Mouse (Mus musculus) embryonic facial prominence, embryonic 12.5 days (tissue): ENCODE measurements around the gene Cdkn1a. TPM values are rescaled to one million over a fixed set of nuclear protein-coding genes. Genes with fewer than 3 reads are reported as not detected.
"Not testable (repeated sequence)": the region's sequence is repeated elsewhere in the genome, so short reads cannot be mapped to it uniquely, and the experiment has no call there.

Experiments used
- ATAC-seq: fragments of 200-750 bp; cut with Nextera tagmentation; 2 replicates; pipeline ENCODE4 v1.8.0; 2017; ENCODE audit not compliant: insufficient number of reproducible peaks, insufficient read depth, low FRiP score, low TSS enrichment
- H3K27ac ChIP-seq: fragments of 300-500 bp; sonication (generic); 2 replicates; pipeline ENCODE4 v1.5.1; 2016; ENCODE audit warnings: mild to moderate bottlenecking
- H3K27me3 ChIP-seq: fragments of 300-500 bp; sonication (generic); 2 replicates; pipeline ENCODE4 v1.6.1; 2016; ENCODE audit warnings: mild to moderate bottlenecking, moderate library complexity
- H3K36me3 ChIP-seq: fragments of 300-500 bp; sonication (generic); 2 replicates; pipeline ENCODE4 v1.6.1; 2016; ENCODE audit warnings: mild to moderate bottlenecking
- H3K4me1 ChIP-seq: fragments of 300-500 bp; sonication (generic); 2 replicates; pipeline ENCODE4 v1.6.1; 2016
- H3K4me2 ChIP-seq: fragments of 300-500 bp; sonication (generic); replicated peaks from 2 replicates; pipeline ENCODE4 v1.6.1; 2016; ENCODE audit warnings: mild to moderate bottlenecking, moderate library complexity
- H3K4me3 ChIP-seq: fragments of 300-500 bp; sonication (generic); 2 replicates; pipeline ENCODE4 v1.5.1; 2016; ENCODE audit warnings: mild to moderate bottlenecking
- H3K9ac ChIP-seq: fragments of 300-500 bp; sonication (generic); 2 replicates; pipeline ENCODE4 v1.6.1; 2016; ENCODE audit warnings: mild to moderate bottlenecking, moderate library complexity
- H3K9me3 ChIP-seq: fragments of 300-500 bp; sonication (generic); 2 replicates; pipeline ENCODE4 v1.6.1; 2016; ENCODE audit warnings: mild to moderate bottlenecking, moderate library complexity
- WGBS: fragments of 180-500 bp; shearing (Covaris S2); methylation state at CpG from one replicate; pipeline ENCODE4 v1.1.7; 2016; 5-methylcytosine and 5-hydroxymethylcytosine counted together
- polyA plus RNA-seq: library from polyadenylated mRNA; unstranded; fragments of >200 nt; fragmentation: Nextera tagmentation; extraction: Ambion mirVana; gene quantifications from 2 replicates; pipeline ENCODE4 v1.2.1, GENCODE M21; 2016

The Cdkn1a gene
- polyA plus RNA-seq, 1 experiment from 2014 or later: 48.2 TPM

GRCm38 (mm10) chr17:29060946-29061345 lies 29.8 kb upstream of the Cdkn1a start:
- Histone ChIP-seq H3K27ac (no peak overlapping the region), H3K27me3 (no peaks in the 10 kb centered on the region), H3K4me2 (no peak overlapping the region), H3K9ac (no peak overlapping the region), H3K9me3 (no peaks in the 10 kb centered on the region), H3K4me1 (peaks cover 32% of the 10 kb centered on the region), H3K36me3 (no peaks in the 10 kb centered on the region), H3K4me3 (no peak overlapping the region)
- WGBS: 87% methylated on average over 9 of the region's 9 CpGs
- no peak for ATAC-seq

DNA sequence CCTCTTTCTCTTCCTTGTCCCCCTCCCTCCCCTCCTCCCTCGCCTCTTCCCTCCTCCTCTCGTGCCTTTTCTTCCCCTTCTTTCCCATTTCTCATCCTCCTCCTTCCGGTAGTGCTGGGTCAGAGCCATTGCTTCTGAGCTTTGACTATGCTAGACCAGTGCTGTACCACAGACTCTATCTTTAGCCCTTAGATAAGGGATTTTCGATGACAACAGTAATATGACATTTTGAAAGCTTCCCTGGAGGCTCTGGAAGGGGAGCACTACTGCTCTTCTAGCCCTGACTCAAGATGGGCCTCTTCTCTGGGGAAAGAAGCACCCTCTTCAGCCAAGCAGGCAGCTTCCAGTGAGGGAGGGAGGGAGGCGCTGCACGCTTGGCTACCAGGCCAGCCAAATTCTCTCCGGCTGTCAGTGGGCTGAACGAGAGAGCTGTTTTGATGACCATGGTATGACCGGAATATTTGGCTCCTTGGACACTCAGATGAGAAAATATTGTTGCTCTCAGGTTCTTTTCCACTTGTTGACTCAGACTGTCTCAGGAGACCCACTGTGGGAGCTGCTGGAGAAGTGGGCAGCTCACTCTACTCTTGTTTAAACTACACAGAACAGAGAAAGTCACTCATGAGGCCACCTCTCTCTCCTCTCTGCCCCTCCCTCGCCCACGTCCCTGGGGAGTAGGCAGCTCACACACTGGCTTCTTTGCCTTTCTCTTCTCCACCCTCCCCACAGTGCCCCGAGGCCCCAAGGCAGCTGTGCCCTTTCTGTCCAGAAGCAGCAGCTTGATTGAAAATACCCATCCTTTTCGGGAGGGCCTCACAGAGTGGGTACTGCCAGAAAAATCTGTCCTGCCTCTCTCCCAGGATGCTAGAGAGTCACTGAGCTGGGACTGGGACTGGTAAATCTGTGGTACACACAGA lies 28.4 kb upstream of the Cdkn1a start:
- H3K4me1 ChIP-seq: peaks cover 18% of the 10 kb centered on the region
- H3K9me3 ChIP-seq: no peaks in the 10 kb centered on the region
- H3K27ac ChIP-seq: peak overlapping the region; percentile 20
- no peaks in the 10 kb centered on the region for H3K27me3 ChIP-seq
- H3K4me3 ChIP-seq: no peak overlapping the region
- H3K4me2 ChIP-seq: no peak overlapping the region
- no peak overlapping the region for H3K9ac ChIP-seq
- no peaks in the 10 kb centered on the region for H3K36me3 ChIP-seq
- no peak for ATAC-seq
- 36% methylated on average over 13 of the region's 13 CpGs for WGBS

DNA sequence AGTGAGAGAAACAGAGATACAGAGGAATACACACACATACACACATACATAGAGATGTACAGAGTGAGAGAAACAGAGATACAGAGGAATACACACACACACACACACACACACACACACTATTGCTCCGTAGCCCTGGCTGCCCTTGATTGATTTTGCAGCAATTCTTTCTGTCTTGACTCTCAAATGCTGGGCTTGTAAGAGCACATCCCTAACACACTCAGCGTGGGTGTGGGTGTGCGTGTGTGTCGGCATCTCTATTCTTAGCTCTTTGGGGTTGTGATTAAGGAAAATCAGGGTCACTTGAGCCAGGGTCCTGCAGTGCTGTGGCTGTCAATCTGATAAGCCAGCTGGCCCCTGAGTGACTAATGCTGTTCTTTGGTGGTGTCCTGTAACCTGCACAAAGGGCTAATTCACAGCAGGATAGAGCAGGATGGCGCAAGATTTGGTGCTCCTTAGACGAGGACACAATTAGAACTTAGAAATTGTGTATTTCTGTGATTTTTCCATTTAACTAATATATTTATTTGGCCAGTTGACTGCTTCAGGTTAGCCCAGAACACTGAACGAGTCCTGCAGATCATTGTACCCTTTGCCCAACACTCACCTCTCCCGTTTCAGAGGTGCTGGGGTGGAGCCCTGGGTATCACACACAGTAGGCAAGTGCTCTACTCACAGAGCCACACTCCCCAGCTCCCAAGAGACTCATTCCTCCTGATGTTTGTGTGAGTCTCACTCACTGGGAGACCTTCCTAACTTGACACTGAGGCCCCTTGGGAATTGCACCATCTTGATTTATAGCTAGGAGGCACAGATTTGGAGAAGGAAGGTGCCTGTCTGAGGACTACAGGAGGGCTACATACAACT lies 27.4 kb upstream of the Cdkn1a start:
- Histone ChIP-seq H3K9ac (no peak overlapping the region), H3K27ac (peak overlapping the region; percentile 20; the same call in 1 of the 2 replicates), H3K4me2 (no peak overlapping the region), H3K4me3 (no peak overlapping the region), H3K27me3 (no peaks in the 10 kb centered on the region), H3K4me1 (peaks cover 13% of the 10 kb centered on the region; the same call in 1 of the 2 replicates), H3K36me3 (no peaks in the 10 kb centered on the region), H3K9me3 (no peaks in the 10 kb centered on the region)
- 38% methylated on average over 8 of the region's 8 CpGs for WGBS
- no peak for ATAC-seq

DNA sequence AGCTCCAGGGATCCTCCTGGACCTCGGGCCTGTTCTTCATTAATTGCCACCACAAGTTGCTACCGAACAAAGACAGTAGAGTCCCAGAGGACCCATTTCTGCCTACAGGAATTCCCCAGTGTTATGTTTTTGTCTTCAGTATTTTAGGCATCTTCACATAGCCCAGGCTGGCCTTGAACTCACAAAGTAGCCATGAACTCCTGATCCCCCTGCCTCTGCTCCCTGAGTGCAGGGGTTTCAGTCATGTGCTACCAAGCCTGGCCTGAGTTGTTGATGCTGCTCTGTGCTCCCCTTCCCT lies 26.8 kb upstream of the Cdkn1a start:
- Histone ChIP-seq H3K9ac (no peak overlapping the region), H3K36me3 (no peaks in the 10 kb centered on the region), H3K9me3 (no peaks in the 10 kb centered on the region), H3K27ac (no peak overlapping the region), H3K4me1 (peaks cover 13% of the 10 kb centered on the region; the same call in 1 of the 2 replicates), H3K4me2 (no peak overlapping the region), H3K4me3 (no peak overlapping the region), H3K27me3 (no peaks in the 10 kb centered on the region)
- WGBS: 50% methylated on average over 2 of the region's 2 CpGs
- no peak for ATAC-seq

GRCm38 (mm10) chr17:29065245-29065940 lies 25.4 kb upstream of the Cdkn1a start:
- Histone ChIP-seq H3K27me3 (no peaks in the 10 kb centered on the region), H3K4me1 (peaks cover 13% of the 10 kb centered on the region; the same call in 1 of the 2 replicates), H3K9ac (no peak overlapping the region), H3K9me3 (no peaks in the 10 kb centered on the region), H3K4me2 (no peak overlapping the region), H3K27ac (no peak overlapping the region), H3K36me3 (no peaks in the 10 kb centered on the region), H3K4me3 (no peak overlapping the region)
- WGBS: 77% methylated on average over 21 of the region's 21 CpGs
- no peak for ATAC-seq

- Histone ChIP-seq H3K27ac (no peak overlapping the region), H3K9ac (no peak overlapping the region), H3K4me1 (peaks cover 13% of the 10 kb centered on the region; the same call in 1 of the 2 replicates), H3K9me3 (no peaks in the 10 kb centered on the region), H3K4me2 (no peak overlapping the region), H3K27me3 (no peaks in the 10 kb centered on the region), H3K4me3 (no peak overlapping the region), H3K36me3 (no peaks in the 10 kb centered on the region)
- WGBS: 94% methylated on average over 3 of the region's 3 CpGs
- no peak for ATAC-seq
Observed at GRCm38 (mm10) chr17:29065971-29066370, 24.8 kb upstream of the Cdkn1a start.

- H3K27ac ChIP-seq, H3K36me3 ChIP-seq, H3K4me3 ChIP-seq, H3K9ac ChIP-seq, H3K27me3 ChIP-seq, H3K9me3 ChIP-seq, H3K4me2 ChIP-seq, ATAC-seq: not testable (repeated sequence)
- peaks cover 13% of the 10 kb centered on the region for H3K4me1 ChIP-seq
- WGBS: 86% methylated on average over 3 of the region's 3 CpGs
Observed at GRCm38 (mm10) chr17:29067416-29067815, 23.4 kb upstream of the Cdkn1a start.

- Histone ChIP-seq H3K4me2 (no peak overlapping the region), H3K36me3 (no peaks in the 10 kb centered on the region), H3K9me3 (no peaks in the 10 kb centered on the region), H3K27ac (no peak overlapping the region), H3K4me3 (no peak overlapping the region), H3K27me3 (no peaks in the 10 kb centered on the region), H3K4me1 (peaks cover 10% of the 10 kb centered on the region), H3K9ac (no peak overlapping the region)
- no peak for ATAC-seq
- 48% methylated on average over 5 of the region's 5 CpGs for whole genome bisulfite sequencing
Observed at GRCm38 (mm10) chr17:29067847-29068246, 22.9 kb upstream of the Cdkn1a start.

GRCm38 (mm10) chr17:29069063-29069462 lies 21.7 kb upstream of the Cdkn1a start:
- Histone ChIP-seq H3K27ac (no peak overlapping the region), H3K27me3 (no peaks in the 10 kb centered on the region), H3K4me2 (no peak overlapping the region), H3K36me3 (no peaks in the 10 kb centered on the region), H3K4me1 (peaks cover 15% of the 10 kb centered on the region), H3K4me3 (no peak overlapping the region), H3K9ac (no peak overlapping the region), H3K9me3 (no peaks in the 10 kb centered on the region)
- ATAC-seq: no peak
- 54% methylated on average over 10 of the region's 10 CpGs for WGBS

- H3K4me1 ChIP-seq: peaks cover 15% of the 10 kb centered on the region
- H3K27ac ChIP-seq: no peak overlapping the region
- no peak for ATAC-seq
- no peaks in the 10 kb centered on the region for H3K27me3 ChIP-seq
- no peak overlapping the region for H3K9ac ChIP-seq
- no peak overlapping the region for H3K4me2 ChIP-seq
- WGBS: 70% methylated on average over 5 of the region's 5 CpGs
- no peaks in the 10 kb centered on the region for H3K9me3 ChIP-seq
- H3K36me3 ChIP-seq: no peaks in the 10 kb centered on the region
- no peak overlapping the region for H3K4me3 ChIP-seq
Observed at GRCm38 (mm10) chr17:29071820-29072219, 19.0 kb upstream of the Cdkn1a start.

DNA sequence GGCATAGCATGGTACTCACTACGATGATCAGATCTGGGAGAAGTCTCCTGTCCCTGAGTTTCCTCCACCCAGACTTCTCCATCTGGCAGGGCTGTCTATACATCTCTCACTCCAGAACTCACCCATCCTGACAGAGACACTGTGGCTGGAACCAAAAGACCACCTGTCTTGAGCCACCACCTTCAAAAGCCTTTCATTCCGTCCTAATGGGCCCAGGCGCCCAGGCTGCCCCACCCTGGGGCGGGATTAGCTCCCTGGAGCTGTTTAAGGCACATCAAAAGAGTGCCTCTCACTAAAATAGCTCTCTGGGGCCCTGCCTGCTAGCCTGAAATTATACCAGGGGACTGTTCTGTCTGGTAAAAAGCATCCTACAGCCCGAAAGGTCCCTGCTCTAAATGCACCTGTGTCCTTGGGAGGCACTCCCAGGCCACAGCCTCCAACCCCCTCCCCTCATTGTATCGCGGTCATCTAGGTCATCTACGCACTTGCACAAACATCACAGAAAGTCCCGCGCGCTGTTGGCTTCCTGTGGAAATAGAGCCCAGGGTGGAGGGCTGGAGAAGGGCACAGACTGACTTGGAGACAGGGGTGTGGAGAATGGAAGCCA lies 18.0 kb upstream of the Cdkn1a start:
- no peak overlapping the region for H3K4me2 ChIP-seq
- no peaks in the 10 kb centered on the region for H3K9me3 ChIP-seq
- H3K4me3 ChIP-seq: no peak overlapping the region
- no peaks in the 10 kb centered on the region for H3K36me3 ChIP-seq
- ATAC-seq: no peak; the same call in 1 of the 2 replicates
- peaks cover 15% of the 10 kb centered on the region for H3K4me1 ChIP-seq
- H3K27me3 ChIP-seq: no peaks in the 10 kb centered on the region
- 15% methylated on average over 11 of the region's 11 CpGs for WGBS
- H3K27ac ChIP-seq: no peak overlapping the region
- no peak overlapping the region for H3K9ac ChIP-seq
